Mouse (Mus musculus) MEL (cell line): ENCODE results near the gene Cpox. TPM values are rescaled to one million over a fixed set of nuclear protein-coding genes. Genes with fewer than 3 reads are reported as not detected.

Source experiments
- DNase-seq: peaks from one replicate; pipeline ENCODE4 v3.0.0; 2011; ENCODE audit warnings: low read depth, low spot score
- H3K27ac ChIP-seq: 2 replicates; pipeline ENCODE4 v1.5.1; 2012; ENCODE audit warnings: low read depth, mild to moderate bottlenecking, control low read depth, low read length, moderate library complexity; ENCODE audit not compliant: control insufficient read depth
- H3K27me3 ChIP-seq, 2 experiments: fragments of 150-350 bp in 1 of 2; sonication (generic) in 1 of 2; 2 replicates each; pipeline ENCODE4 v1.6.1; 2012; ENCODE audit warnings: low read length in 2 of 2, mild to moderate bottlenecking in 2 of 2, improper control_type of control experiment in 1 of 2, moderate library complexity in 1 of 2; ENCODE audit not compliant: insufficient read depth in 2 of 2, control insufficient read depth in 1 of 2
- H3K36me3 ChIP-seq, 2 experiments: 2 replicates each; pipeline ENCODE4 v1.6.1; 2012 to 2014; ENCODE audit warnings: low read length in 2 of 2, improper control_type of control experiment in 1 of 2, inconsistent platforms in 1 of 2, mild to moderate bottlenecking in 1 of 2; ENCODE audit not compliant: insufficient read depth in 2 of 2, control insufficient read depth in 1 of 2
- H3K4me1 ChIP-seq, 2 experiments: fragments of 150-350 bp in 1 of 2; sonication (generic) in 1 of 2; 2 replicates each; pipeline ENCODE4 v1.6.1; 2012; ENCODE audit warnings: low read length in 2 of 2, improper control_type of control experiment in 1 of 2, mild to moderate bottlenecking in 1 of 2; ENCODE audit not compliant: insufficient read depth in 2 of 2, control insufficient read depth in 1 of 2
- H3K4me3 ChIP-seq, 2 experiments: fragments of 150-350 bp in 1 of 2; sonication (generic) in 1 of 2; 2 replicates each; pipeline ENCODE4 v1.5.1; 2012; ENCODE audit warnings: low read depth in 2 of 2, low read length in 2 of 2, mild to moderate bottlenecking in 2 of 2, moderate library complexity in 2 of 2, control low read depth in 1 of 2, improper control_type of control experiment in 1 of 2; ENCODE audit not compliant: control insufficient read depth in 1 of 2, insufficient read depth in 1 of 2
- H3K79me2 ChIP-seq: 2 replicates; pipeline ENCODE4 v1.6.1; 2012; ENCODE audit warnings: mild to moderate bottlenecking, low read length, moderate library complexity; ENCODE audit not compliant: control insufficient read depth, poor library complexity, insufficient read depth
- H3K9ac ChIP-seq: 2 replicates; pipeline ENCODE4 v1.6.1; 2012; ENCODE audit warnings: low read depth, mild to moderate bottlenecking, control low read depth, low read length, moderate library complexity; ENCODE audit not compliant: control insufficient read depth, poor library complexity, severe bottlenecking
- H3K9me3 ChIP-seq: fragments of 150-350 bp; sonication (generic); replicated peaks from 2 replicates; pipeline ENCODE4 v1.6.1; 2012; ENCODE audit warnings: mild to moderate bottlenecking, low read length, improper control_type of control experiment, moderate library complexity; ENCODE audit not compliant: insufficient read depth
- BHLHE40 ChIP-seq: IDR thresholded peaks from 2 replicates; pipeline ENCODE4 v1.6.1; 2012; ENCODE audit warnings: low read depth, mild to moderate bottlenecking, inconsistent platforms, low read length, improper control_type of control experiment, borderline replicate concordance
- CHD1 ChIP-seq: IDR thresholded peaks from 2 replicates; pipeline ENCODE4 v1.6.1; 2012; ENCODE audit warnings: low read depth, mild to moderate bottlenecking, inconsistent platforms, low read length, improper control_type of control experiment
- CHD2 ChIP-seq: IDR thresholded peaks from 2 replicates; pipeline ENCODE4 v1.6.1; 2011; ENCODE audit warnings: low read length, improper control_type of control experiment
- E2F4 ChIP-seq: IDR thresholded peaks from 2 replicates; pipeline ENCODE4 v1.6.1; 2011; ENCODE audit warnings: low read depth, low read length, improper control_type of control experiment, borderline replicate concordance
- GABPA ChIP-seq: IDR thresholded peaks from 2 replicates; pipeline ENCODE4 v1.6.1; 2012; ENCODE audit warnings: low read depth, mild to moderate bottlenecking, inconsistent platforms, low read length, improper control_type of control experiment, moderate library complexity
- JUND ChIP-seq: IDR thresholded peaks from 2 replicates; pipeline ENCODE4 v1.6.1; 2011; ENCODE audit warnings: low read depth, mild to moderate bottlenecking, improper control_type of control experiment, low read length
- KAT2A ChIP-seq: conservative IDR thresholded peaks from 2 replicates; pipeline ENCODE4 v1.6.1; 2012; ENCODE audit warnings: low read depth, low read length, improper control_type of control experiment, inconsistent platforms
- MAFK ChIP-seq: IDR thresholded peaks from 2 replicates; pipeline ENCODE4 v1.6.1; 2011; ENCODE audit warnings: low read depth, mild to moderate bottlenecking, low read length, improper control_type of control experiment, borderline replicate concordance
- MXI1 ChIP-seq: IDR thresholded peaks from 2 replicates; pipeline ENCODE4 v1.6.1; 2011; ENCODE audit warnings: mild to moderate bottlenecking, low read depth, low read length, improper control_type of control experiment
- MYC ChIP-seq: IDR thresholded peaks from 2 replicates; pipeline ENCODE4 v1.6.1; 2011; ENCODE audit warnings: low read depth, mild to moderate bottlenecking, low read length, improper control_type of control experiment, moderate library complexity
- NRF1 ChIP-seq: IDR thresholded peaks from 2 replicates; pipeline ENCODE4 v1.6.1; 2014; ENCODE audit warnings: low read depth, mild to moderate bottlenecking, inconsistent platforms, low read length, improper control_type of control experiment, moderate library complexity; ENCODE audit not compliant: poor library complexity, insufficient read depth, severe bottlenecking
- POLR2AphosphoS5 ChIP-seq: IDR thresholded peaks from 2 replicates; pipeline ENCODE4 v1.6.1; 2012; ENCODE audit warnings: low read depth, borderline replicate concordance, mild to moderate bottlenecking, inconsistent platforms, low read length, moderate library complexity, mixed read lengths
- RAD21 ChIP-seq: IDR thresholded peaks from 2 replicates; pipeline ENCODE4 v1.6.1; 2011; ENCODE audit warnings: mild to moderate bottlenecking, low read depth, low read length, improper control_type of control experiment
- RCOR1 ChIP-seq: IDR thresholded peaks from 2 replicates; pipeline ENCODE4 v1.6.1; 2012; ENCODE audit warnings: low read depth, mild to moderate bottlenecking, inconsistent platforms, low read length, improper control_type of control experiment
- TCF12 ChIP-seq: IDR thresholded peaks from 2 replicates; pipeline ENCODE4 v1.6.1; 2014; ENCODE audit warnings: low read depth, mild to moderate bottlenecking, inconsistent platforms, low read length, improper control_type of control experiment, moderate library complexity
- UBTF ChIP-seq: IDR thresholded peaks from 2 replicates; pipeline ENCODE4 v1.6.1; 2012; ENCODE audit warnings: low read depth, mild to moderate bottlenecking, inconsistent platforms, low read length, improper control_type of control experiment, moderate library complexity, borderline replicate concordance; ENCODE audit not compliant: insufficient read depth
- USF2 ChIP-seq, 2 experiments: IDR thresholded peaks; 2 replicates each; pipeline ENCODE4 v1.6.1; 2011 to 2012; ENCODE audit warnings: improper control_type of control experiment in 2 of 2, low read length in 2 of 2, borderline replicate concordance in 1 of 2, inconsistent platforms in 1 of 2, low read depth in 1 of 2, mild to moderate bottlenecking in 1 of 2; ENCODE audit not compliant: insufficient read depth in 1 of 2
- ZC3H11A ChIP-seq: IDR thresholded peaks from 2 replicates; pipeline ENCODE4 v1.6.1; 2012; ENCODE audit warnings: low read depth, mild to moderate bottlenecking, inconsistent platforms, low read length, improper control_type of control experiment
- ZKSCAN1 ChIP-seq: IDR thresholded peaks from 2 replicates; pipeline ENCODE4 v1.6.1; 2012; ENCODE audit warnings: low read depth, mild to moderate bottlenecking, inconsistent platforms, low read length, improper control_type of control experiment, moderate library complexity
- polyA plus RNA-seq, 2 experiments: library from polyadenylated mRNA; stranded (reverse) in 1 of 2; unstranded in 1 of 2; fragments of >175 nt in 1 of 2; fragments of >200 nt in 1 of 2; gene quantifications; 2 replicates each; pipeline versions ENCODE4 v1.2.1 to v1.2.4; 2012; ENCODE audit warnings: low replicate concordance in 2 of 2, low read depth in 1 of 2; ENCODE audit not compliant: insufficient read length in 2 of 2, insufficient read depth in 1 of 2, missing spikeins in 1 of 2
- total RNA-seq: library from RNA; depleted of rRNA; stranded (reverse); fragments of 300-350 nt; gene quantifications from 2 replicates; pipeline ENCODE4 v1.2.3, GENCODE M21; 2012

Cpox gene
- total and polyA plus RNA-seq, 3 experiments, result 110 to 421 (median 159) TPM

DNA sequence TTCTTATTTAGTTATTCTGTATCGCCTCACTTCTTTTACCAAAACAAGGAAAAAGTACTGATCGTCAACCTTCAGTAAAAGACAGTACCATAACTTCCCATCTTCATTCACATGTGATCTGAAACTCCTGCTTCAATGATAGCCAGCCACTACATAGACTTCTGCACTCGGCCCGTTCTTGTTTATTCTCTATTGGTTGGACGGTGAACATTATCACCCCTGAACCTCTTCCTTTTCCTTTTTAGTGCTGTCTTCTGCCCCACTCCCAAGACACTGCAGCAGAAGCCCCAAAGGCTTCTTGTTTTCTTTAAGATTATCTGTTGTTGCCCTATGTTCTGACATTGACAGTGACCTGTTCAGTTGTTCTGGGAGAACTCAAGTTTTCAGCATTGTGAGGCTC is 41.1 kb upstream of the Cpox start:
- H3K79me2 ChIP-seq, result no peaks in the 10 kb centered on the region
- H3K27me3 ChIP-seq, result no peaks in the 10 kb centered on the region
- TF ChIP-seq JUND, result no peak
- no peak for TF ChIP-seq MAFK
- no peak for TF ChIP-seq UBTF
- TF ChIP-seq ZC3H11A, result no peak
- TF ChIP-seq KAT2A, result no peak
- no peak for TF ChIP-seq MXI1
- no peak for TF ChIP-seq USF2 (IDR thresholded peaks at IDR 0.05; ENCODE audit: borderline replicate concordance in 1 of 2, insufficient read depth in 1 of 2, low read depth in 1 of 2, low read length in 2 of 2)
- TF ChIP-seq POLR2AphosphoS5, result no peak
- no peak for TF ChIP-seq CHD1
- TF ChIP-seq TCF12, result no peak
- TF ChIP-seq RCOR1, result no peak
- TF ChIP-seq GABPA, result no peak
- no peak for TF ChIP-seq NRF1
- no peak for TF ChIP-seq RAD21
- no peak for TF ChIP-seq E2F4
- TF ChIP-seq CHD2, result no peak
- peak overlapping the region; percentile 28; the same call in 1 of the 2 replicates for H3K27ac ChIP-seq
- peak; percentile 50 for DNase-seq
- H3K9ac ChIP-seq, result no peak overlapping the region
- H3K4me3 ChIP-seq, result no peak overlapping the region
- H3K36me3 ChIP-seq, result peaks cover 0 to 23% of the 10 kb centered on the region in 2 experiments; a peak in 2 of 4 replicates
- H3K4me1 ChIP-seq, result peaks cover 19 to 25% of the 10 kb centered on the region in 2 experiments
- H3K9me3 ChIP-seq, result no peaks in the 10 kb centered on the region

DNA sequence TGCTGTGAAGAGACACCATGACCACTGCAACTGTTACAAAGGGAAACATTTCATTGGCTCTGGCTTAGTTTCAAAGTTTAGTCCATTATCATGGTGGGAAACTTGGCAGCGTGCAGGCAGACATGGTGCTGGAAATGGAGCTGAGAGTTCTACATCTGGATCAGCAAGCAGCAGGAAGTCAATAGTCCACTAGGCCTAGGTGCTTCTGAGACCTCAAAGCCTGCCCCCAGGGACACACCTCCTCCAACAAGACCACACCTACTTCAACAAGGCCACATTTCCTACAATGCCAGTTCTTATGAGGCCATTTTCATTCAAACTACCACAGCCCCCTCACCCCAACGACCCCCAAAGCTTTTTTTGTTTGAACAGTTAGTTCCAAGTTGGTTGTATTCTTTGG is 40.4 kb upstream of the Cpox start:
- no peaks in the 10 kb centered on the region for H3K9me3 ChIP-seq
- TF ChIP-seq MXI1 (no peak; the same call in 1 of the 2 replicates), BHLHE40 (no peak), CHD2 (no peak), MYC (no peak), ZKSCAN1 (no peak)
- no peak overlapping the region for H3K27ac ChIP-seq
- H3K9ac ChIP-seq, result no peak overlapping the region
- no peaks in the 10 kb centered on the region for H3K27me3 ChIP-seq
- H3K36me3 ChIP-seq, result peaks cover 0 to 23% of the 10 kb centered on the region in 2 experiments; a peak in 2 of 4 replicates
- H3K4me3 ChIP-seq, result no peak overlapping the region
- no peak for DNase-seq
- H3K79me2 ChIP-seq, result no peaks in the 10 kb centered on the region
- peaks cover 19 to 25% of the 10 kb centered on the region in 2 experiments for H3K4me1 ChIP-seq
